Mouse (Mus musculus) mouse trophoblast stem cell (cell line): ENCODE data around the gene Gm28051.

Experiments used
- in situ Hi-C, 2 experiments: fragments of 300-500 bp; cut with MseI, MboI; formaldehyde crosslinking; loops; 2 replicates in 1 of 2; 3 replicates in 1 of 2; pipeline ENCODE4 v1.15.1; 2025

Gene Gm28051

GRCm38 (mm10) chr12:102743589-102744574, 13.7 kb downstream of the Gm28051 start, which contains the start of the genes Moap1 and Tmem251:
Moap1 (minus strand) TSS chr12:102743661.
Tmem251 (plus strand) TSS chr12:102743762.
- in situ Hi-C loops, result no loop called here

- in situ Hi-C loops, result no loop called here
Measured at GRCm38 (mm10) chr12:102743036-102743588, 14.5 kb downstream of the Gm28051 start.

- in situ Hi-C loops, result no loop called here
Measured at GRCm38 (mm10) chr12:102742056-102742455, 15.5 kb downstream of the Gm28051 start.

- in situ Hi-C loops, result no loop called here
Measured at GRCm38 (mm10) chr12:102740285-102740684, 17.3 kb downstream of the Gm28051 start.

GRCm38 (mm10) chr12:102739096-102739495, 18.5 kb downstream of the Gm28051 start:
- in situ Hi-C loops, result no loop called here

GRCm38 (mm10) chr12:102733381-102733780, 24.2 kb downstream of the Gm28051 start:
- in situ Hi-C loops, result no loop called here

- in situ Hi-C loops, result no loop called here
Measured at GRCm38 (mm10) chr12:102730798-102731619, 26.6 kb downstream of the Gm28051 start.

- in situ Hi-C loops, result loop anchor here (10.0 kb wide), 2 partner anchors 155 to 205 kb away; no protein-coding TSS in a partner anchor
Measured at GRCm38 (mm10) chr12:102729855-102730797, 27.4 kb downstream of the Gm28051 start.

GRCm38 (mm10) chr12:102725761-102726175, 31.8 kb downstream of the Gm28051 start:
- in situ Hi-C loops, result loop anchor here (10.0 kb wide), 2 partner anchors 151 to 201 kb away; no protein-coding TSS in a partner anchor

- in situ Hi-C loops, result loop anchor here (10.0 kb wide), 2 partner anchors 150 to 200 kb away; no protein-coding TSS in a partner anchor
Measured at GRCm38 (mm10) chr12:102725146-102725545, 32.4 kb downstream of the Gm28051 start.

GRCm38 (mm10) chr12:102723861-102724260, 33.7 kb downstream of the Gm28051 start:
- in situ Hi-C loops, result loop anchor here (10.0 to 25.0 kb wide), 3 partner anchors 149 to 212 kb away; no protein-coding TSS in a partner anchor

GRCm38 (mm10) chr12:102722966-102723365, 34.6 kb downstream of the Gm28051 start:
- in situ Hi-C loops, result loop anchor here (10.0 to 25.0 kb wide), 3 partner anchors 148 to 211 kb away; no protein-coding TSS in a partner anchor

- in situ Hi-C loops, result loop anchor here (10.0 to 25.0 kb wide), 3 partner anchors 148 to 210 kb away; no protein-coding TSS in a partner anchor
Measured at GRCm38 (mm10) chr12:102722451-102722850, 35.1 kb downstream of the Gm28051 start.

- in situ Hi-C loops, result loop anchor here (10.0 to 25.0 kb wide), 3 partner anchors 145 to 207 kb away; no protein-coding TSS in a partner anchor
Measured at GRCm38 (mm10) chr12:102719552-102720315, 37.8 kb downstream of the Gm28051 start.

GRCm38 (mm10) chr12:102714654-102715395, 42.7 kb downstream of the Gm28051 start:
- in situ Hi-C loops, result loop anchor here in 1 of 2 experiments (25.0 kb wide), 1 partner anchor 203 kb away; no protein-coding TSS in a partner anchor

GRCm38 (mm10) chr12:102714116-102714515, 43.4 kb downstream of the Gm28051 start:
- in situ Hi-C loops, result loop anchor here in 1 of 2 experiments (25.0 kb wide), 1 partner anchor 202 kb away; no protein-coding TSS in a partner anchor

GRCm38 (mm10) chr12:102713153-102713865, 44.3 kb downstream of the Gm28051 start:
- in situ Hi-C loops, result loop anchor here in 1 of 2 experiments (25.0 kb wide), 1 partner anchor 201 kb away; no protein-coding TSS in a partner anchor
